13 mouse cellular contexts compared by ENCODE assay signal in the genomic region with DNA sequence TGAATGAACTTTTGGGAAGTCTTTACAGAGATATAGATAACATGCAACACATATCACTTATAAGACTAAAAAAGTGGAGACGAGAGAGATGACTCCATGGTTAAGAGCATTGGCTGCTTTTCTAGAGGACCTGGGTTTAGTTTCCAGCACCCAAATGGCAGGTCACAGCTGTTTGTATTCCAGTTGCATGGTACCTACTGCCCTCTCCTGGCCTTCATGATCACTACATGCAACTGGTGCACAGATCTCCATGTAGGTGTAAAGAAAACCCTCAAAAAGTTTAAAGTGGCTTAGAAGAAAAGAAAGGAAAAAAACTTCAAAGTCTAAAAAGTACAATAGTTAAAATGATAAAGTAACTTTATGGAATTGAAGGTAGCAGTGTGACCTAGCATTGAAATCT.
DNase-seq lines count a peak whose midpoint lies in the region; ATAC-seq and TF ChIP-seq lines count a peak whose summit lies in the region.
"Had no signal": no experiment of that assay in that cellular context is flagged by ENCODE, and none has a peak within 500 bp of the region (broad histone marks: within the 10 kb centered on the region; RNA-seq: fewer than 3 reads in every experiment).

No protein-coding gene starts in this region.

- in situ Hi-C loops in Patski (cut with MboI; ENCODE audit: low pct_unique_long_range_greater_than_20kb) = no loop called here

- TF ChIP-seq POLR2A in thymus, adult 2 months (IDR thresholded peaks at IDR 0.05; ENCODE audit: control insufficient read depth, extremely low read depth, insufficient read depth, low read length, poor library complexity) = no peak

- no peak overlapping the region for H3K9ac ChIP-seq in hindbrain, postnatal 0 days (replicated peaks; ENCODE audit: low read length)
- H3K9ac ChIP-seq in hindbrain, embryonic 16.5 days (ENCODE audit: low read depth, low read length) = no peak overlapping the region
- H3K9ac ChIP-seq: hindbrain, embryonic 15.5 days; neural tube, embryonic 15.5 days had no signal

- WGBS in hindbrain, postnatal 0 days = 100% methylated on average over 1 of the region's 1 CpGs
- WGBS in hindbrain, embryonic 16.5 days = 96% methylated on average over 1 of the region's 1 CpGs
- WGBS in thymus, adult 2 months = 100% methylated on average over 1 of the region's 1 CpGs

- no peaks in the 10 kb centered on the region for H3K4me1 ChIP-seq in hindbrain, postnatal 0 days (ENCODE audit: insufficient read depth, low read length)
- no peaks in the 10 kb centered on the region for H3K4me1 ChIP-seq in hindbrain, embryonic 16.5 days (ENCODE audit: control insufficient read depth, insufficient read depth, low read depth, low read length)
- no peaks in the 10 kb centered on the region for H3K4me1 ChIP-seq in thymus, adult 2 months (replicated peaks; ENCODE audit: control insufficient read depth, insufficient read depth, low read length)
- H3K4me1 ChIP-seq: hindbrain, embryonic 15.5 days; limb, embryonic 10.5 days; megakaryocyte, embryonic 14.5 days; neural tube, embryonic 15.5 days had no signal

- peak; percentile 7; the same call in 1 of the 2 replicates for TF ChIP-seq CTCF in hindbrain, postnatal 0 days (IDR thresholded peaks at IDR 0.05; ENCODE audit: low read depth)
- no peak for TF ChIP-seq CTCF in thymus, adult 2 months (IDR thresholded peaks at IDR 0.05; ENCODE audit: borderline replicate concordance, control insufficient read depth, extremely low read depth, insufficient read depth, low read length, poor library complexity)
- TF ChIP-seq CTCF in Patski (IDR thresholded peaks at IDR 0.05) = peak; percentile 15

- H3K27ac ChIP-seq in hindbrain, postnatal 0 days = no peak overlapping the region
- no peak overlapping the region for H3K27ac ChIP-seq in hindbrain, embryonic 16.5 days (ENCODE audit: low read depth, low read length)
- H3K27ac ChIP-seq in thymus, adult 2 months (ENCODE audit: control insufficient read depth, insufficient read depth, low read length) = no peak overlapping the region
- H3K27ac ChIP-seq: hindbrain, embryonic 15.5 days; limb, embryonic 10.5 days; neural tube, embryonic 15.5 days had no signal

- H3K27me3 ChIP-seq in hindbrain, postnatal 0 days (ENCODE audit: insufficient read depth, low read length) = no peaks in the 10 kb centered on the region
- no peaks in the 10 kb centered on the region for H3K27me3 ChIP-seq in hindbrain, embryonic 16.5 days (replicated peaks; ENCODE audit: control insufficient read depth, insufficient read depth, low read length)
- no peaks in the 10 kb centered on the region for H3K27me3 ChIP-seq in thymus, adult 2 months (ENCODE audit: control insufficient read depth, insufficient read depth, low read length)
- H3K27me3 ChIP-seq in Patski = no peaks in the 10 kb centered on the region
- H3K27me3 ChIP-seq: hindbrain, embryonic 15.5 days; megakaryocyte, embryonic 14.5 days; neural tube, embryonic 15.5 days had no signal

- POLR2A ChIA-PET in Patski (lab: Charles Lee) = interaction anchor here (0.6 kb wide), 1 partner anchor 91 kb away, joined by 3 read pairs; no protein-coding TSS in a partner anchor

- no peak overlapping the region for H3K4me3 ChIP-seq in hindbrain, postnatal 0 days (ENCODE audit: low read length)
- no peak overlapping the region for H3K4me3 ChIP-seq in hindbrain, embryonic 16.5 days (ENCODE audit: low read length)
- H3K4me3 ChIP-seq in thymus, adult 2 months (ENCODE audit: control insufficient read depth, insufficient read depth, low read length) = no peak overlapping the region
- H3K4me3 ChIP-seq: hindbrain, embryonic 15.5 days; limb, embryonic 10.5 days; megakaryocyte, embryonic 14.5 days; neural tube, embryonic 15.5 days had no signal

- H3K36me3 ChIP-seq in hindbrain, postnatal 0 days (ENCODE audit: insufficient read depth, low read length) = no peaks in the 10 kb centered on the region
- H3K36me3 ChIP-seq in hindbrain, embryonic 16.5 days (ENCODE audit: control insufficient read depth, insufficient read depth, low read length) = no peaks in the 10 kb centered on the region
- peaks cover 6% of the 10 kb centered on the region for H3K36me3 ChIP-seq in thymus, adult 2 months (ENCODE audit: control insufficient read depth, insufficient read depth, low read length)
- H3K36me3 ChIP-seq: hindbrain, embryonic 15.5 days; limb, embryonic 10.5 days; neural tube, embryonic 15.5 days had no signal

- no peak overlapping the region for H3K4me2 ChIP-seq in hindbrain, postnatal 0 days (ENCODE audit: low read depth, low read length)
- H3K4me2 ChIP-seq in hindbrain, embryonic 16.5 days (ENCODE audit: low read length) = no peak overlapping the region
- H3K4me2 ChIP-seq: hindbrain, embryonic 15.5 days; neural tube, embryonic 15.5 days had no signal

- H3K9me3 ChIP-seq in hindbrain, postnatal 0 days (ENCODE audit: low read length) = no peaks in the 10 kb centered on the region
- H3K9me3 ChIP-seq in hindbrain, embryonic 16.5 days (ENCODE audit: control insufficient read depth, low read length) = peaks cover 2% of the 10 kb centered on the region; the same call in 1 of the 2 replicates
- H3K9me3 ChIP-seq: hindbrain, embryonic 15.5 days; limb, embryonic 10.5 days; megakaryocyte, embryonic 14.5 days; neural tube, embryonic 15.5 days had no signal

- DNase-seq in hindbrain, postnatal 0 days (ENCODE audit: low spot score) = no peak
- DNase-seq in thymus, adult 2 months = peak; percentile 6
- DNase-seq in thymus, postnatal 10 days (ENCODE audit: low spot score in 2 of 2) = no peak
- DNase-seq in Patski (ENCODE audit: low read depth, low spot score) = no peak
- no peak for DNase-seq in left cerebral cortex, postnatal 10 days (ENCODE audit: extremely low spot score in 1 of 2, low spot score in 2 of 2)
- no peak for DNase-seq in urinary bladder, postnatal 14 days (ENCODE audit: low spot score)
- DNase-seq: cerebellum, postnatal 25 days; heart, postnatal 14 days had no signal

- CTCF ChIA-PET in Patski (lab: Charles Lee) = no interaction called here

- ATAC-seq in hindbrain, postnatal 0 days = no peak
- no peak for ATAC-seq in hindbrain, embryonic 16.5 days
- ATAC-seq in Patski = no peak

- intact Hi-C loops in left cerebral cortex, postnatal 10 days (cut with DNase I) = no loop called here
